Mouse (Mus musculus): ENCODE data around the gene Tmem232. TPM values are rescaled to one million over a fixed set of nuclear protein-coding genes. Genes with fewer than 3 reads are reported as not detected.
"Not testable (repeated sequence)": the region's sequence is repeated elsewhere in the genome, so short reads cannot be mapped to it uniquely, and the experiment has no call there.

The Tmem232 gene
- polyA plus RNA-seq, 1 experiment from 2014 or later = not detected

- Histone ChIP-seq H3K4me1 (no peaks in the 10 kb centered on the region), H3K36me3 (replicated peaks) (no peaks in the 10 kb centered on the region), H3K4me3 (no peak overlapping the region), H3K9me3 (no peaks in the 10 kb centered on the region), H3K27ac (no peak overlapping the region), H3K27me3 (ENCODE audit: poor library complexity, severe bottlenecking) (no peaks in the 10 kb centered on the region)
- DNase-seq (ENCODE audit: extremely low spot score, low spot score) = no peak
- 93% methylated on average over 10 of the region's 10 CpGs for WGBS
Measured at GRCm38 (mm10) chr17:65476747-65477146, 63.8 kb downstream of the Tmem232 start.

- no peaks in the 10 kb centered on the region for H3K4me1 ChIP-seq
- no peaks in the 10 kb centered on the region for H3K9me3 ChIP-seq
- no peaks in the 10 kb centered on the region for H3K27me3 ChIP-seq (ENCODE audit: poor library complexity, severe bottlenecking)
- H3K4me3 ChIP-seq = no peak overlapping the region
- no peak overlapping the region for H3K27ac ChIP-seq
- H3K36me3 ChIP-seq (replicated peaks) = no peaks in the 10 kb centered on the region
- no peak for DNase-seq (ENCODE audit: extremely low spot score, low spot score)
Measured at GRCm38 (mm10) chr17:65450818-65451217, 89.8 kb downstream of the Tmem232 start.

- not testable (repeated sequence) for H3K27me3 ChIP-seq (ENCODE audit: poor library complexity, severe bottlenecking); H3K27ac ChIP-seq; H3K36me3 ChIP-seq (replicated peaks); H3K4me3 ChIP-seq; H3K4me1 ChIP-seq; DNase-seq (ENCODE audit: extremely low spot score, low spot score); H3K9me3 ChIP-seq
- 89% methylated on average over 12 of the region's 12 CpGs for WGBS
Measured at GRCm38 (mm10) chr17:65437906-65438305, 102.7 kb downstream of the Tmem232 start.

- no peak for DNase-seq (ENCODE audit: extremely low spot score, low spot score)
- Histone ChIP-seq H3K4me3 (no peak overlapping the region), H3K9me3 (no peaks in the 10 kb centered on the region), H3K4me1 (0 out of 2 replicates have a peak, but pooled peaks cover 4% of the 10 kb centered on the region), H3K27me3 (ENCODE audit: poor library complexity, severe bottlenecking) (no peaks in the 10 kb centered on the region), H3K27ac (no peak overlapping the region), H3K36me3 (replicated peaks) (no peaks in the 10 kb centered on the region)
Measured at GRCm38 (mm10) chr17:65419124-65419523, 121.5 kb downstream of the Tmem232 start.

GRCm38 (mm10) chr17:65405309-65405708 is 135.3 kb downstream of the Tmem232 start:
- 66% methylated on average over 9 of the region's 9 CpGs for WGBS
- Histone ChIP-seq H3K27me3 (ENCODE audit: poor library complexity, severe bottlenecking) (no peaks in the 10 kb centered on the region), H3K4me1 (peaks cover 3% of the 10 kb centered on the region), H3K4me3 (no peak overlapping the region), H3K9me3 (no peaks in the 10 kb centered on the region), H3K36me3 (replicated peaks) (no peaks in the 10 kb centered on the region), H3K27ac (no peak overlapping the region)
- no peak for DNase-seq (ENCODE audit: extremely low spot score, low spot score)

GRCm38 (mm10) chr17:65400914-65401313 is 139.7 kb downstream of the Tmem232 start:
- H3K4me3 ChIP-seq = no peak overlapping the region
- no peak for DNase-seq (ENCODE audit: extremely low spot score, low spot score)
- WGBS = 83% methylated on average over 1 of the region's 1 CpGs

GRCm38 (mm10) chr17:65384411-65384962 is 156.1 kb downstream of the Tmem232 start:
- 88% methylated on average over 9 of the region's 9 CpGs for WGBS
- H3K36me3 ChIP-seq (replicated peaks) = no peaks in the 10 kb centered on the region
- no peak for DNase-seq (ENCODE audit: extremely low spot score, low spot score)
- H3K27me3 ChIP-seq (ENCODE audit: poor library complexity, severe bottlenecking) = no peaks in the 10 kb centered on the region
- no peak overlapping the region for H3K4me3 ChIP-seq
- H3K4me1 ChIP-seq = no peaks in the 10 kb centered on the region
- no peaks in the 10 kb centered on the region for H3K9me3 ChIP-seq
- no peak overlapping the region for H3K27ac ChIP-seq

More at GRCm38 (mm10) chr17:65400914-65401313, 139.7 kb downstream of the Tmem232 start:
- H3K36me3 ChIP-seq (replicated peaks) = no peaks in the 10 kb centered on the region
- peaks cover 3% of the 10 kb centered on the region for H3K4me1 ChIP-seq
- no peaks in the 10 kb centered on the region for H3K27me3 ChIP-seq (ENCODE audit: poor library complexity, severe bottlenecking)
- H3K9me3 ChIP-seq = no peaks in the 10 kb centered on the region
- H3K27ac ChIP-seq = no peak overlapping the region

- Histone ChIP-seq H3K27me3 (ENCODE audit: poor library complexity, severe bottlenecking) (no peaks in the 10 kb centered on the region), H3K9me3 (peaks cover 3% of the 10 kb centered on the region; the same call in 1 of the 2 replicates), H3K27ac (no peak overlapping the region), H3K4me3 (no peak overlapping the region), H3K4me1 (no peaks in the 10 kb centered on the region), H3K36me3 (replicated peaks) (no peaks in the 10 kb centered on the region)
- peak; percentile 21 for DNase-seq (ENCODE audit: extremely low spot score, low spot score)
- 55% methylated on average over 7 of the region's 7 CpGs for WGBS
Measured at GRCm38 (mm10) chr17:65370034-65370780, 170.4 kb downstream of the Tmem232 start.

- Histone ChIP-seq H3K36me3 (replicated peaks) (no peaks in the 10 kb centered on the region), H3K27me3 (ENCODE audit: poor library complexity, severe bottlenecking) (no peaks in the 10 kb centered on the region), H3K27ac (no peak overlapping the region), H3K4me3 (no peak overlapping the region), H3K9me3 (peaks cover 4% of the 10 kb centered on the region; the same call in 1 of the 2 replicates), H3K4me1 (no peaks in the 10 kb centered on the region)
- no peak for DNase-seq (ENCODE audit: extremely low spot score, low spot score)
- WGBS = 76% methylated on average over 3 of the region's 3 CpGs
Measured at GRCm38 (mm10) chr17:65365535-65366254, 174.9 kb downstream of the Tmem232 start.

- no peak for DNase-seq (ENCODE audit: extremely low spot score, low spot score)
- Histone ChIP-seq H3K4me3 (no peak overlapping the region), H3K36me3 (replicated peaks) (no peaks in the 10 kb centered on the region), H3K4me1 (no peaks in the 10 kb centered on the region), H3K27ac (no peak overlapping the region), H3K27me3 (ENCODE audit: poor library complexity, severe bottlenecking) (no peaks in the 10 kb centered on the region), H3K9me3 (no peaks in the 10 kb centered on the region)
- WGBS = 90% methylated on average over 8 of the region's 8 CpGs
Measured at GRCm38 (mm10) chr17:65351836-65352235, 188.7 kb downstream of the Tmem232 start.

- H3K4me1 ChIP-seq = no peaks in the 10 kb centered on the region
- DNase-seq (ENCODE audit: extremely low spot score, low spot score) = no peak
- H3K36me3 ChIP-seq (replicated peaks) = no peaks in the 10 kb centered on the region
- H3K4me3 ChIP-seq = no peak overlapping the region
- peaks cover 2% of the 10 kb centered on the region; the same call in 1 of the 2 replicates for H3K9me3 ChIP-seq
- no peak overlapping the region for H3K27ac ChIP-seq
- no peaks in the 10 kb centered on the region for H3K27me3 ChIP-seq (ENCODE audit: poor library complexity, severe bottlenecking)
- WGBS = 86% methylated on average over 4 of the region's 4 CpGs
Measured at GRCm38 (mm10) chr17:65340016-65340415, 200.6 kb downstream of the Tmem232 start.

GRCm38 (mm10) chr17:65330759-65331158 is 209.8 kb downstream of the Tmem232 start:
- Histone ChIP-seq H3K9me3 (no peaks in the 10 kb centered on the region), H3K27ac (no peak overlapping the region), H3K36me3 (replicated peaks) (no peaks in the 10 kb centered on the region), H3K4me3 (no peak overlapping the region), H3K4me1 (no peaks in the 10 kb centered on the region), H3K27me3 (ENCODE audit: poor library complexity, severe bottlenecking) (no peaks in the 10 kb centered on the region)
- no peak for DNase-seq (ENCODE audit: extremely low spot score, low spot score)
- 96% methylated on average over 8 of the region's 8 CpGs for WGBS

- DNase-seq (ENCODE audit: extremely low spot score, low spot score) = no peak
- WGBS = 41% methylated on average over 2 of the region's 2 CpGs
- H3K9me3 ChIP-seq = no peaks in the 10 kb centered on the region
Measured at GRCm38 (mm10) chr17:65325249-65325648, 215.3 kb downstream of the Tmem232 start.

More at GRCm38 (mm10) chr17:65325249-65325648, 215.3 kb downstream of the Tmem232 start:
- H3K27ac ChIP-seq = no peak overlapping the region
- no peaks in the 10 kb centered on the region for H3K27me3 ChIP-seq (ENCODE audit: poor library complexity, severe bottlenecking)
- no peaks in the 10 kb centered on the region for H3K4me1 ChIP-seq
- H3K4me3 ChIP-seq = no peak overlapping the region
- H3K36me3 ChIP-seq (replicated peaks) = no peaks in the 10 kb centered on the region
